ENCODE assay signal across 15 mouse cellular contexts in the genomic region with DNA sequence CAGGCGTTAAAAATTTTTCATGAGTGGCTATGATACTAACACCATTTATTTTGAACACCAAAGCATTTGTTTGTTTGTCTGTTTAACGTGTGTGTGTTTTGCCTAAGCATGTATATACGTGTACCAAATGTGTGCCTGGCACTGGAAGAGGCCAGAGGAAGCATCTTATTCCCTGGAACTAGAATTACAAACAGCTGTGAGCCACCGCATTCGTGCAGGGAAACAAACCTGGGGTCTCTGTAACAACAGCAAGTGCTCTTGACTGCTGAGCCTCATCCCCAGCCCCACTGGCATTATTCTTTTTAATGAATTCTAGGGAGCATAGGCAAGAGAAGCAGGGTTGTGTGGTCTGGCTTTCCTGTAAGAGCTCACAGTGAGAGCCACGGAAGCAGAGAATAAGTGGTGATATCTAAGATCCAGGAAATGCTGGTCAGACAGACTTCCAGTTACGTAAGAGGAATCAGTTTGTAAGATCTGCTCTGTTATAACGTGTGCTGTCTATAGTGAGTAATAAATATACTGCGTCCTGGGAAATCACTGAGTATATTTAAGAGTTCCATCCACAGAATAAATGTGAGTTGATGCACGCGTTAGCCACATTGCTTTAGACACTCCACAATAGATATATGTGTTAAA.
DNase-seq lines count a peak whose midpoint lies in the region; ATAC-seq and TF ChIP-seq lines count a peak whose summit lies in the region.
"Had no signal": no experiment of that assay in that cellular context is flagged by ENCODE, and none has a peak within 500 bp of the region (broad histone marks: within the 10 kb centered on the region; RNA-seq: fewer than 3 reads in every experiment).

No protein-coding gene starts in this region.

- 49% methylated on average over 11 of the region's 11 CpGs for WGBS in heart, embryonic 11.5 days (ENCODE audit: insufficient replicate concordance)
- 50% methylated on average over 11 of the region's 11 CpGs for WGBS in heart, adult 2 months
- WGBS in midbrain, embryonic 14.5 days: 64% methylated on average over 11 of the region's 11 CpGs
- 73% methylated on average over 11 of the region's 11 CpGs for WGBS in midbrain, embryonic 11.5 days
- WGBS in cerebellum, adult 2 months: 75% methylated on average over 11 of the region's 11 CpGs

- 0 out of 2 replicates have a peak overlapping the region, but pooled peaks have one; percentile 24 for H3K9ac ChIP-seq in heart, embryonic 11.5 days (ENCODE audit: low read depth, low read length)
- H3K9ac ChIP-seq in heart, adult 2 months (ENCODE audit: low read depth, low read length): no peak overlapping the region
- H3K9ac ChIP-seq in midbrain, embryonic 14.5 days (replicated peaks; ENCODE audit: low read length): 0 out of 2 replicates have a peak overlapping the region, but pooled peaks have one; percentile 10
- no peak overlapping the region for H3K9ac ChIP-seq in midbrain, embryonic 11.5 days (ENCODE audit: low read length)

- intact Hi-C loops in heart, adult 2 months (cut with DNase I): no loop called here

- H3K27ac ChIP-seq in heart, embryonic 11.5 days (ENCODE audit: low read depth, low read length): 0 out of 2 replicates have a peak overlapping the region, but pooled peaks have one; percentile 24
- H3K27ac ChIP-seq in heart, adult 2 months: no peak overlapping the region
- no peak overlapping the region; the same call in 1 of the 2 replicates for H3K27ac ChIP-seq in midbrain, embryonic 14.5 days (replicated peaks; ENCODE audit: low read depth, low read length)
- H3K27ac ChIP-seq in midbrain, embryonic 11.5 days (ENCODE audit: low read depth, low read length): no peak overlapping the region
- no peak overlapping the region for H3K27ac ChIP-seq in cerebellum, adult 2 months (ENCODE audit: insufficient read depth, low read length)
- H3K27ac ChIP-seq: left cerebral cortex, adult 2 months; macrophage had no signal

- H3K4me2 ChIP-seq in heart, embryonic 11.5 days: no peak overlapping the region
- no peak overlapping the region for H3K4me2 ChIP-seq in midbrain, embryonic 14.5 days (ENCODE audit: low read length)
- H3K4me2 ChIP-seq in midbrain, embryonic 11.5 days: no peak overlapping the region

- no peaks in the 10 kb centered on the region for H3K36me3 ChIP-seq in heart, embryonic 11.5 days (ENCODE audit: control insufficient read depth, insufficient read depth, low read length)
- no peaks in the 10 kb centered on the region for H3K36me3 ChIP-seq in heart, adult 2 months (ENCODE audit: control insufficient read depth, insufficient read depth, low read length)
- H3K36me3 ChIP-seq in midbrain, embryonic 14.5 days (ENCODE audit: control insufficient read depth, insufficient read depth, low read length): no peaks in the 10 kb centered on the region
- H3K36me3 ChIP-seq in midbrain, embryonic 11.5 days (ENCODE audit: control insufficient read depth, insufficient read depth, low read length): no peaks in the 10 kb centered on the region

- no peak for TF ChIP-seq EP300 in heart, adult 2 months (IDR thresholded peaks at IDR 0.05; ENCODE audit: insufficient read depth, low read depth, low read length)

- no peaks in the 10 kb centered on the region for H3K79me2 ChIP-seq in heart, adult 2 months (replicated peaks; ENCODE audit: control insufficient read depth, insufficient read depth, low read length)

- TF ChIP-seq CTCF in heart, adult 2 months (IDR thresholded peaks at IDR 0.05): no peak
- no peak for TF ChIP-seq CTCF in cerebellum, adult 2 months (IDR thresholded peaks at IDR 0.05; ENCODE audit: borderline replicate concordance, insufficient read depth, low read depth, low read length)

- H3K9me3 ChIP-seq in heart, embryonic 11.5 days (replicated peaks; ENCODE audit: control insufficient read depth, low read length): no peaks in the 10 kb centered on the region
- H3K9me3 ChIP-seq in midbrain, embryonic 14.5 days (ENCODE audit: control insufficient read depth, low read length): no peaks in the 10 kb centered on the region
- no peaks in the 10 kb centered on the region for H3K9me3 ChIP-seq in midbrain, embryonic 11.5 days (ENCODE audit: control insufficient read depth, low read length)

- no peak for ATAC-seq in heart, embryonic 11.5 days (replicated peaks; ENCODE audit: insufficient number of reproducible peaks, low FRiP score, low TSS enrichment)
- ATAC-seq in midbrain, embryonic 14.5 days (ENCODE audit: low FRiP score, low TSS enrichment): no peak
- no peak for ATAC-seq in midbrain, embryonic 11.5 days (ENCODE audit: low FRiP score)
- ATAC-seq in granulocyte monocyte progenitor cell, adult 5-6 weeks (replicated peaks; ENCODE audit: poor library complexity, severe bottlenecking): peak; percentile 89
- ATAC-seq in megakaryocyte progenitor cell, adult 5-6 weeks (replicated peaks; ENCODE audit: poor library complexity): peak; percentile 43
- ATAC-seq: activated CD4-positive, CD25-positive, alpha-beta regulatory T cell, adult 4 months; intestine, postnatal 0 days had no signal

- no peaks in the 10 kb centered on the region for H3K27me3 ChIP-seq in heart, embryonic 11.5 days (ENCODE audit: control insufficient read depth, insufficient read depth, low read length)
- no peaks in the 10 kb centered on the region for H3K27me3 ChIP-seq in heart, adult 2 months (ENCODE audit: control insufficient read depth, insufficient read depth, low read length)
- H3K27me3 ChIP-seq in midbrain, embryonic 14.5 days (ENCODE audit: control insufficient read depth, insufficient read depth, low read length): no peaks in the 10 kb centered on the region
- no peaks in the 10 kb centered on the region for H3K27me3 ChIP-seq in midbrain, embryonic 11.5 days (ENCODE audit: control insufficient read depth, insufficient read depth, low read length)
- no peaks in the 10 kb centered on the region for H3K27me3 ChIP-seq in cerebellum, adult 2 months (ENCODE audit: control insufficient read depth, insufficient read depth, low read length)

- H3K4me3 ChIP-seq in heart, embryonic 11.5 days (ENCODE audit: low read depth, low read length): no peak overlapping the region
- H3K4me3 ChIP-seq in heart, adult 2 months: no peak overlapping the region
- no peak overlapping the region for H3K4me3 ChIP-seq in midbrain, embryonic 14.5 days (replicated peaks; ENCODE audit: low read depth, low read length)
- H3K4me3 ChIP-seq in midbrain, embryonic 11.5 days (ENCODE audit: low read depth, low read length): no peak overlapping the region
- no peak overlapping the region for H3K4me3 ChIP-seq in cerebellum, adult 2 months (replicated peaks; ENCODE audit: insufficient read depth, low read depth, low read length)
- H3K4me3 ChIP-seq: left cerebral cortex, adult 2 months had no signal

- no peak for DNase-seq in heart, adult 2 months
- DNase-seq in midbrain, embryonic 14.5 days: peak; percentile 31
- no peak for DNase-seq in midbrain, embryonic 11.5 days (ENCODE audit: low spot score, missing footprints)
- DNase-seq in right cerebral cortex, postnatal 4 days: no peak
- DNase-seq in cerebellum, adult 2 months: no peak
- DNase-seq: cerebellum, adult 18-20 months; kidney, postnatal 14 days; thymus, adult 2 months had no signal

- TF ChIP-seq POLR2A in heart, adult 2 months (IDR thresholded peaks at IDR 0.05; ENCODE audit: insufficient read depth, low read depth, low read length): no peak
- TF ChIP-seq POLR2A in cerebellum, adult 2 months (IDR thresholded peaks at IDR 0.05; ENCODE audit: borderline replicate concordance, insufficient read depth, low read length): no peak

- peaks cover 41% of the 10 kb centered on the region for H3K4me1 ChIP-seq in heart, embryonic 11.5 days (ENCODE audit: control insufficient read depth, insufficient read depth, low read length)
- no peaks in the 10 kb centered on the region; the same call in 1 of the 2 replicates for H3K4me1 ChIP-seq in heart, adult 2 months (ENCODE audit: control insufficient read depth, insufficient read depth, low read length)
- H3K4me1 ChIP-seq in midbrain, embryonic 14.5 days (ENCODE audit: control insufficient read depth, insufficient read depth, low read length): 0 out of 2 replicates have a peak, but pooled peaks cover 4% of the 10 kb centered on the region
- peaks cover 5% of the 10 kb centered on the region for H3K4me1 ChIP-seq in midbrain, embryonic 11.5 days (ENCODE audit: control insufficient read depth, insufficient read depth, low read length)
- H3K4me1 ChIP-seq in cerebellum, adult 2 months (ENCODE audit: control insufficient read depth, insufficient read depth, low read length): no peaks in the 10 kb centered on the region; the same call in 1 of the 2 replicates

Comparison
In these comparisons a context has a peak if more than half of its experiments do, and no peak if none do; other contexts are left out.
1. H3K9ac ChIP-seq: peak in heart, embryonic 11.5 days (single experiment) and midbrain, embryonic 14.5 days (single experiment); none in heart, adult 2 months (single experiment) and midbrain, embryonic 11.5 days (single experiment).
2. ATAC-seq: peak in granulocyte monocyte progenitor cell, adult 5-6 weeks (single experiment) and megakaryocyte progenitor cell, adult 5-6 weeks (single experiment); none in heart, embryonic 11.5 days (single experiment), midbrain, embryonic 14.5 days (single experiment) and midbrain, embryonic 11.5 days (single experiment).